Mouse (Mus musculus) C2C12 (cell line): ENCODE measurements around the gene Cd19. TPM values are rescaled to one million over a fixed set of nuclear protein-coding genes. Genes with fewer than 3 reads are reported as not detected.

Experiments used
- H3K27me3 ChIP-seq: one replicate; pipeline ENCODE4 v1.6.1; 2011; ENCODE audit not compliant: control insufficient read depth, insufficient read depth, insufficient read length
- H3K36me3 ChIP-seq: one replicate; pipeline ENCODE4 v1.6.1; 2011; ENCODE audit not compliant: control insufficient read depth, insufficient read depth
- H3K4me3 ChIP-seq: one replicate; pipeline ENCODE4 v1.5.1; 2011; ENCODE audit warnings: mild to moderate bottlenecking, control low read depth; ENCODE audit not compliant: poor library complexity, insufficient read depth, severe bottlenecking
- H3K79me2 ChIP-seq: one replicate; pipeline ENCODE4 v1.6.1; 2011; ENCODE audit not compliant: control insufficient read depth, insufficient read depth
- H3K79me3 ChIP-seq: one replicate; pipeline ENCODE4 v1.6.1; 2011; ENCODE audit warnings: low read depth, control low read depth
- H3ac ChIP-seq: one replicate; pipeline ENCODE3; 2011; ENCODE audit warnings: low read depth; ENCODE audit not compliant: control insufficient read depth, insufficient read length
- CEBPB ChIP-seq: IDR thresholded peaks from one replicate; pipeline ENCODE4 v1.6.1; 2011; ENCODE audit warnings: low read depth, mild to moderate bottlenecking, control low read depth, moderate library complexity
- CTCF ChIP-seq: IDR thresholded peaks from one replicate; pipeline ENCODE4 v1.5.1; 2011; ENCODE audit not compliant: control insufficient read depth, insufficient read depth, insufficient read length
- FOSL1 ChIP-seq: IDR thresholded peaks from one replicate; pipeline ENCODE4 v1.8.0; 2011; ENCODE audit warnings: mild to moderate bottlenecking, low read length; ENCODE audit not compliant: poor library complexity, insufficient read depth, severe bottlenecking
- MAX ChIP-seq: IDR thresholded peaks from one replicate; pipeline ENCODE4 v1.6.1; 2011; ENCODE audit warnings: mild to moderate bottlenecking, control low read depth
- MYOD1 ChIP-seq: IDR thresholded peaks from one replicate; pipeline ENCODE4 v1.6.1; 2011; ENCODE audit warnings: low read depth; ENCODE audit not compliant: control insufficient read depth, insufficient read length
- MYOG ChIP-seq: IDR thresholded peaks from one replicate; pipeline ENCODE4 v1.6.1; 2011; ENCODE audit not compliant: control insufficient read depth, insufficient read length; ENCODE audit errors: extremely low read depth
- USF1 ChIP-seq: IDR thresholded peaks from one replicate; pipeline ENCODE4 v1.6.1; 2011; ENCODE audit warnings: low read depth, mild to moderate bottlenecking, control low read depth, moderate library complexity
- long read RNA-seq, 2 experiments: library from polyadenylated mRNA; unstranded; transcript quantifications; one replicate each; pipeline ENCODE4 v2.0.0; 2019 to 2020
- polyA plus RNA-seq: library from polyadenylated mRNA; unstranded; fragments of >200 nt; fragmentation: generic; extraction: Trizol; gene quantifications from one replicate; pipeline ENCODE4 v1.2.1, GENCODE M21; 2012; ENCODE audit warnings: missing spikeins

Gene Cd19
- polyA plus RNA-seq, result not detected
- long read RNA-seq, experiment 1, result 0 reads
- long read RNA-seq, experiment 2, result 0 reads

DNA sequence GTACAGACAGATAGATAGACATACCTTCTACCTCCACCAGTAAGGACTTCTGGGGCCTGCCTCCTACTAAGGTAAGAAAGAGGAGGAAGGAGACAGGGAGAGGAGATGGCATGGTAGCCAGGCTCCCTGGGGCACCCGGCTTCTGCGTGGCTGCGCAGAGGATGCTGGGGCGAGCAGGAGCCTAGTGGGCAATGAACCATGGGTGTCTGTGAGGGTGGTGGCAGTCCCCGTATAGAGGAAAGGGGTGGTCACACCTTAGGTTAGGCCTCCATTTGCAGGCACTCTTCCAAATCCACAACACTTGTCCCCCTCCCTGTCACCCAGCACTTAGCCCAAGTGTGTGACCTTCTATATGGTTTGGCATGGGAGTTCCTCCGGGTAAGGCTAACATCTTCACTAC lies at the start of gene Cd19:
TSS of gene Cd19 (minus strand) at position 165 of the 400 bp plus-strand sequence.
- no peaks in the 10 kb centered on the region for H3K79me3 ChIP-seq

GRCm38 (mm10) chr7:126464121-126464520 lies 49.4 kb upstream of the Cd19 start:
- Histone ChIP-seq H3K27me3 (no peaks in the 10 kb centered on the region), H3K36me3 (peaks cover 10% of the 10 kb centered on the region), H3ac (no peak overlapping the region), H3K4me3 (no peak overlapping the region), H3K79me3 (no peaks in the 10 kb centered on the region), H3K79me2 (no peaks in the 10 kb centered on the region)
- peak; percentile 58 for TF ChIP-seq MYOD1
- no peak for TF ChIP-seq MYOG

More for the DNA sequence above, at the start of gene Cd19:
- Histone ChIP-seq H3K79me2 (no peaks in the 10 kb centered on the region), H3K36me3 (no peaks in the 10 kb centered on the region), H3K4me3 (no peak within 1 kb of the TSS), H3ac (no peak within 1 kb of the TSS), H3K27me3 (peaks cover 47% of the 10 kb centered on the region)
- TF ChIP-seq MYOG, result no peak
- no peak for TF ChIP-seq FOSL1
- TF ChIP-seq CTCF, result no peak
- no peak for TF ChIP-seq CEBPB
- no peak for TF ChIP-seq MAX
- TF ChIP-seq USF1, result no peak
- no peak for TF ChIP-seq MYOD1

GRCm38 (mm10) chr7:126463547-126463946 lies 48.9 kb upstream of the Cd19 start:
- TF ChIP-seq FOSL1 (no peak), MAX (no peak), CTCF (no peak), MYOG (no peak), USF1 (no peak), CEBPB (no peak), MYOD1 (no peak)
- Histone ChIP-seq H3K79me2 (no peaks in the 10 kb centered on the region), H3K4me3 (no peak overlapping the region), H3K27me3 (no peaks in the 10 kb centered on the region), H3K79me3 (no peaks in the 10 kb centered on the region), H3K36me3 (peaks cover 10% of the 10 kb centered on the region), H3ac (no peak overlapping the region)

- Histone ChIP-seq H3K27me3 (no peaks in the 10 kb centered on the region), H3K36me3 (peaks cover 10% of the 10 kb centered on the region), H3K79me2 (no peaks in the 10 kb centered on the region), H3K4me3 (no peak within 1 kb of the TSS), H3K79me3 (no peaks in the 10 kb centered on the region), H3ac (no peak within 1 kb of the TSS)
- no peak for TF ChIP-seq CEBPB
- no peak for TF ChIP-seq MYOD1
- TF ChIP-seq USF1, result no peak
- no peak for TF ChIP-seq CTCF
- no peak for TF ChIP-seq FOSL1
- TF ChIP-seq MYOG, result no peak
- no peak for TF ChIP-seq MAX
Observed at GRCm38 (mm10) chr7:126463004-126463403, 48.3 kb upstream of the Cd19 start, which contains the start of gene Atp2a1. Gene Atp2a1, minus strand, starts transcription at chr7:126463108.

- Histone ChIP-seq H3K36me3 (no peaks in the 10 kb centered on the region), H3K4me3 (no peak overlapping the region), H3K79me2 (no peaks in the 10 kb centered on the region), H3K27me3 (no peaks in the 10 kb centered on the region), H3ac (no peak overlapping the region), H3K79me3 (no peaks in the 10 kb centered on the region)
- TF ChIP-seq MYOD1 (no peak), CEBPB (no peak), MAX (no peak), USF1 (no peak), FOSL1 (no peak), CTCF (no peak), MYOG (no peak)
Observed at GRCm38 (mm10) chr7:126461626-126462025, 46.9 kb upstream of the Cd19 start.

DNA sequence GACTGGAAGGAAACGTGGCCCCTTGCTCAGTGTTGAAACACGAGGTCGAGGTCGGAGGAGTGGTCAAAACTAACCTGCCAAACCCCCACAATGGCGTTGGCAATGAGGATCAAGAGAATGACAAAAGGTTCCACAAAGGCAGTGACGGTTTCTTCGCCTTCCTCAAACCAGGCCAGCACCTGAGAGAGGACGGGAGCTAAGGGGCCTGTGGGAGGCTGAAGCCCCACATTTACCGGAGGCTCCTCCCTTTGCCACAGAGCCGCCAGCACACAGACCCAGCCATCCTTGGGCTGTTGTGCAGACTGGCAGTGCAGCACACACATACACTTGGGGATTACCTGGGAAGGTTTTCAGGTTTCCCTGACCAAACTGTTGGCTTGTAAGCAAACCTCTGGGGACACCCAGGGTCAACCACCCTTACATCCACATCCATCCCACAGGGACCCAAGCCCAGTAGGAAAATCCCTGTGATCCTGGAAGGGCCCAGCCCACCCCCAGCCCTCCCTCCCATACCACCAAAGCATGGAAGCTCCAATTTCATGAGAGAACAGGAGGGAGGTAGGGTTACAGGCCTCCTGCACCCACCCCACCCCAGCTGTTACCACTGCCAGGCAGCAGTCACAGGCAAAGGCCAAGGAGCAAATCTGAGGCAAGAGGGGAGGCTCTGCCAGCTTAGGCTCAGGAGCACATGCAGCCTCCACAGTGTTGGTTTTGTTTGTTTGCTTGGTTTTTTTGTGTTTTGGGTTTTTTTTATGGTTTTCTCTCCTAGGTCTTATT lies 46.1 kb upstream of the Cd19 start:
- no peak for TF ChIP-seq USF1
- no peak for TF ChIP-seq FOSL1
- TF ChIP-seq MYOD1, result no peak
- no peak for TF ChIP-seq MYOG
- TF ChIP-seq CEBPB, result no peak
- no peak for TF ChIP-seq MAX
- TF ChIP-seq CTCF, result no peak
- H3K36me3 ChIP-seq, result no peaks in the 10 kb centered on the region
- no peak overlapping the region for H3K4me3 ChIP-seq

More for the DNA sequence above, 46.1 kb upstream of the Cd19 start:
- Histone ChIP-seq H3K79me2 (no peaks in the 10 kb centered on the region), H3K27me3 (no peaks in the 10 kb centered on the region), H3ac (no peak overlapping the region), H3K79me3 (no peaks in the 10 kb centered on the region)
